Mouse (Mus musculus) CD4-positive, CD25-positive, alpha-beta regulatory T cell, adult 2 months (primary cell): ENCODE results near the gene Cdh4.

Experiments used
- DNase-seq: peaks from one replicate; pipeline ENCODE4 v3.0.0-alpha.2; 2012; ENCODE audit warnings: low read depth, low spot score

Cdh4 gene

DNA sequence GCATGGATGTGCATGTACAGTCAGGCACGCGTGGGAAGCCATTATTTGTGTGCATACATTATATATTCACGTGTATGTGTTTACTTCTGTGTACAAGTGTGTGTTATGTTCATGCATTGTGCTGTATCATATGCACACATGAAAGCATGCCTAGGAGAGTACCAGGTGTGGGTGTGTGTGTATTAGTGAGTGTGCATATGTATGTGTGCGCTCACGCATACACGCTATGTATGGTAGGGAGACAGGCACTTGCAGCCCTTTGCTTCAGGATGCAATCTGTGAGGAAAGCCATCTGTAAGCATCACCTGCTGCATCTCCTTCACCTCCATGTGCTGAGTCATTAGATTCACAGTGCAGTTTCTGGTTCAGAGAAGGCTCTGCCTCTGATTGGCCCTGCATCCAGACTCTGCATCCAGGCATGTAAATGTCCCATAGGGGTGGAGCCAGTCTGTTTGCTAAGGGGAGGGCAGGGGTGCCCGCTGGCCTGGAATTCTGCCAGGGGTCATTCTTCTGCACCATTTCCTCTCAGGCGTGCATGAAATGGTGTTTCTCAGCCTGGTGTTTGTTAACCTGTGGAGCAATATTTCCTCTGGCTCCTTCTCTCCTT lies 25.7 kb downstream of the Cdh4 start:
- no peak for DNase-seq

DNA sequence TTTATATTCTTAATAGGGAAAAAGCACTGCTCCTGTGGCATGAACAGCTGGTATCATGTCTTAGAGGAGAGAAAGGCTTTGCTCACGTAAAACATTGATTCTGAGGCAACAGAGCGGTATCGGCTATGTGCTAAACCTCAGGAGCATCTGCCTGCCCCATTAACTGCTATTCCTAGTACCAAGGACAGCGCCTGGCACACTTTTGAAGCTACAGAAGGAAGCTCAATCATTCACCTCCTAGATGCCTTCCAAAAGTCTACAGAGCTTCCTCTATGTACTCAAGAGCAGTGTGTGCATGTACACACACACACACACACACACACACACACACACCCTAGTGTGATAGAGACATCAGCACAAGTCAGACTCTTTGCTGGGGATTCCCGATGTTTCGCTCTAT lies 34.4 kb downstream of the Cdh4 start:
- DNase-seq, result no peak

DNA sequence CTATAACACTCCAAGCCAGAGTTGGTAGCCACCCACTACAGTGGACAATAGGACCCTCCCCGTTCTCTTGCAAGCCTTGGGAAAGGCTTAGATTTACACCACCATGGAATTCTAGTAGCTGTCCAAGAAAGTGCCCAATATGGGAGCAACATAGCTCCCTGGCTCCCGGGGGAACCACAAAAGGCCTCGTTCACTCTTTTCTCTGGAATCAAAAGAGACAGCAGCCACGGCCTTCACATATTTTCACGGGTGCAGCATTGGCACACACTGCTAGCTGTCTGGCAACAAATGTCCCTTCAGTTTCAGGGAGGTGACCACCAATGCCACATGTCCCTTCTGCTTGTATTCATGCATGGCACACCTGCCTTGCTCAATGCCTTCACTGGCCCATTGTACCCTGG lies 38.6 kb downstream of the Cdh4 start:
- DNase-seq, result no peak

DNA sequence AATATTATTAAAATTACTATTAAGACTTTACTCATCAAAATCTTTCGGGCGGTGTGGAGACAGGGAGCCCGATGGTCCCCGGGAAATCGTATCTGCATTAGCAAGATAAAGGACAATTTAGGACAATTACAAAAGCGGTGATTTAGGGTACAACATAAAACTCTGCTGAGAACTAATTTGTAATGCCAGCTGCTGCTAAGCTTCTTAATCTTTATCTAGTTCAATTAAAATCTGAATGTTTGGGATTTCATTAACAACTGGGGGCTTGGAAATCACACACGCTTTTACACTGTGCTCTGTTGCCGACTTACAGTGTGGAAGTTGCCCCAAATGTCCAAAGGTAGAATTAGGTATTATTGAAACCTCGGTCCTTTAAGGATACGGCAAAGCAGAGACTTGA lies 39.1 kb downstream of the Cdh4 start:
- DNase-seq, result no peak

DNA sequence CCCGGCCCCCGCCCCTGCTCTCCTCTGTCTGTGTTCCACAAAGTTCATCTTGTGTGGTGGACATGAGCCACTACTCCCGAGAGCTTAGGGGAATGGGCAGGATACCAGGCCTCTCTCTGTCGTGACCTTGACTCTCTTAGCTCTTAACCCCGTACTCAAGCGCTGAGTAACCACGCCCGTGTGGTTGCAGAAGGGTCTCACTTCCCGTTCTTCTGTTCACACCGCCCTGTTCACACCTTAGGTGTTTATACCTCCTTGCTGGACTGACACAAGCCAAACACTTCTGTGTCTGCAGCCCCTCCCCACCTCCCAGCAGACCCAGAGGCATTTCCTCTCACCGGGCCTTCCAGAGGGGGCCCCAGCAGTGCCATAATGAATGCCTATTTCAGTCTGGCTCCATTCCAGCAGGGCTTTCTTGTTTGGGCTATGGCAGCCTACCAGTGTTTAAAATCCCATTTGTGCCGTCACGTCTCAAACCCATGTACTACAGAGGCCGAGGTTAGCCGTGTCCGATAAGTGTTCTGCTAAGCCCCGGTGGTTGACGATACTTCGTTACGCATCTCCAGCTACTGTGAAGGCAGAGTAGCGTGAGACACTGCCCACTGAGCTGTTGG lies 46.4 kb downstream of the Cdh4 start:
- no peak for DNase-seq

DNA sequence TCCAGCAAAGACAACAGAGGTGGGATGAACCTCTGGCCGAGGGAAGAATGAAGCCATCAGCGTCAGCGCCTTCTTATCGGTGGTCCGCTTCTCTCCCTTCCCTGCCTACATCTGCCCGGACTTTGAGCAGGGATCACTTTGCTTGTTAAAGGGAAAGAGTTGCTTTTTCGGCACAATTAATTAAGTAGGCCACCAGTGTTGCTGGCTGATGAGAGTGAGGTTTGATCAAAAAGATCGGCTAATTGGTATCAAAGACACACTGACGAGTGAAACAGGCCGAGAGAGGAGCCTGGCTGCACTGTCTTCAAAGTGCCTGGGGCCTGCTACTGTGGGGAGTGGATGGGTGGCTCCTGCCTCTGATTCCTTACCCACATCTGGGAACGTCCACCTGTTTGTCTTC lies 49.7 kb downstream of the Cdh4 start:
- no peak for DNase-seq

DNA sequence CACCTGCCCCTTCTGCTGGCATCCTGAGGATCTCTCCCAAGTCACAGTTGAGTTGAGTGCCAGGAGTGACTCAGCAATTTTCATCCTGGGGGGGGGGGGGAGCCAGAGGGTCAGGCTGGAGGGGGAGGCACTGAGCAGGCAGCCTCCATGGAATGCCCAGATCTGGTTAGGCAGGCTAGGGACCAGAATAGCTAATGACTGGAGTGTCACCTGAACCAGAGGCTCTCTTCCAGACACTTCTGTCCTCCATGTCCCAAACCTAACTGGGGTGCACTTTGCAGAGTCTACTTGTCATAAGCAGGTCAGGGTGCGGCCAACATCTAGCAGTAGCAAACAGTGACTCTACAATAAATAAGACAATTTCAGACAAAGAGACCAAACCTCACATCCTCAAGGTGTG lies 52.0 kb downstream of the Cdh4 start:
- no peak for DNase-seq

DNA sequence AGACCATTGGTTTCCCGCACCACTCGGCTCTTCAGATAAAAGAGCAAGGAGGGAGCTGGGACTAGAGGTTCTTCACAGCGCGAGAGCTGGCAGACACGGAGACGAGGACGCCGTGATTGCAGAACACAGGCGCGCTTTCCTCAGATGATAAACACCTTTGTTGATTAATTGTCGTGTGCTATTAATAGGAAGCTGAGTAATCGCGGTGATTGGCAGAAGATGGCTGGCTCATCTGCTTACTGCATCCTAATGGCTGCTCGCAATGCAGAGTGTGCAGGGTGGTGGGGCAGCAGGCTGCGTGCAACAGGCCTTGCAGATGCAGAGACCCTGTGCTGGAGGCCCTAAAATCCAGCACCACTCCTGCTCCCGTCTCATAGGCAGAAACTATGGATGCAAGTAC lies 68.2 kb downstream of the Cdh4 start:
- no peak for DNase-seq

DNA sequence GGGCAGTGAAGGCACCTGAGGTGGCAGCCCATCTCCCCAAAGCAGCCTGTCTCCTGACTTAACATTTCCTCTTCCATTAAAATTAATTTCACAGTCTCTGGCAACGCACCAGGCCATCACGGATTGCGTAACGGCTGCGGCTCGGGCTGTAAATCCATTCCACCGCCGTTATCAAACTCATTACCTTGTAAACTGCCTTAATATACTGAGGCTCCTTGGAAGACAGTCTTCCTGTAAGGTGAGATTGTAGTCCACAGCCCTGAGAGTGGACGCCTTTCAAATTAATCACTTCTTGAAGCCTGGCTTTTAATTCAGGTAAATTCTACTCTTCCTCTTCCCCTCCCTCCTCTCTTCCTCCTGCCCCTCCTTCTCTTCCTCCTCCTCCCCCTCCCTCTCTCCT lies 74.3 kb downstream of the Cdh4 start:
- no peak for DNase-seq

DNA sequence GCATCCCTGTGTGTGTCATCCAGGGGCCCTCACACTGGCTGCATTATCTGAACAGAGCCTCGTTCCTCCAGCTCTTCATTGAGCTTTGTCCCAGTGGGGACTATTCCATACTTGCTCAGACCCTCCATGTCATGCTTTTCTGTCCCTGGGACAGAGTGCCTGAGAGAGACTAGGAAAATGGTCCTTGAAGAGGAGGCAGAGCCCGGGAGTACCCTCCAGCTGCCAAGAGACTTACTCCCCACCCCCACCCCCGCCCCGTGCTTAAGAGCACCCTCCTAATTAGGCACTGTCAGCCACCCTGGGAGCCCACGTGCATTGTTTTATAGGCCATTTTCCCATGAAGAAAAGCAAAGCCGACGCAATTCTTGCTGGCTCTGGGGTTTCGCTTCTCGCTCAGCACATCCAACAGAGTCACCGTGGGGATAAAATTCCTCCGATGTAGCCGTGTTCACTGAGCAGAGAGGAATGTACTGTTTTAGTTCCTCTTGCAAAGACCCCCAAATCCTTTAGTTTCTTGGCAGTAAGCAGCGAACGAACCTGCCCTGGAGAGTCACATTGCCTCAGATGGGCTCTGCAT lies 76.3 kb downstream of the Cdh4 start:
- DNase-seq, result no peak

DNA sequence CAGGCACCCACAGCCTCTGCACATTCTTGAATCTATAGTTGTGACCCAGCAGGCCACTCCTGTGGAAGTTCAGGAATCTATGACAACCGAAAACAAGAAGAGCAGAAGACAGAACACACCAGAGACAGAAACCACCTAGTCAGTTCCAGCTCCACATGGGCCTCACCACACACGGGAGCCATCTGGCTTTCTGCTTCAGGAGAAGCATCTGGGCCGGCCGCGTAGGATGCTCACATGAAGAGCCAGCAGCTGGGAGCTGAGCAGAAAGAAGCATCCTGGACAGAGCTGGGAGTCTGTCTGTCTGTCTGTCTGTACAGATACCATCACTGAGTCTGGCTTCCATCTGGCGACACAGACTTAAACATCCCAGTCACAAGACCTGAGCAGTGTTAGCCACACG lies 76.9 kb downstream of the Cdh4 start:
- DNase-seq, result no peak

DNA sequence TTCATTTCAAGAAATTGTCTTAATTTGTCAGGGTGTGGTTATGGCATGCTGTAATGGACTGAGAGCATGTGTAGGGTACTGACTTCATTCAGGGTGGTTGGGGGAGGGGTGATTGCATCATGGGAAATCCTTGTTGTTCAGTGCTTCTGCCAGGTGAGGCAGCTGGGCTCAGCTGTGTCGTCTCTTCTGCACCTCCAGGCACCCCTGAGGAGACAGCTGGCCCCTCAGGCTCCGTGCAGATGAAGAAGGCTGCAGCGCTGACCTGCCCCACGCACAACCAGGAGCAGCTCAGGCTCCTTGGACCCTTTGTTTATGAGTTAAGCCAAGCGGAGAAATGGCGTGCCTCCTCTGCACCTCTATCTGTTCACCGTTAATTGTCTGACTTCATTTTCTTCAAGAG lies 77.7 kb downstream of the Cdh4 start:
- no peak for DNase-seq

DNA sequence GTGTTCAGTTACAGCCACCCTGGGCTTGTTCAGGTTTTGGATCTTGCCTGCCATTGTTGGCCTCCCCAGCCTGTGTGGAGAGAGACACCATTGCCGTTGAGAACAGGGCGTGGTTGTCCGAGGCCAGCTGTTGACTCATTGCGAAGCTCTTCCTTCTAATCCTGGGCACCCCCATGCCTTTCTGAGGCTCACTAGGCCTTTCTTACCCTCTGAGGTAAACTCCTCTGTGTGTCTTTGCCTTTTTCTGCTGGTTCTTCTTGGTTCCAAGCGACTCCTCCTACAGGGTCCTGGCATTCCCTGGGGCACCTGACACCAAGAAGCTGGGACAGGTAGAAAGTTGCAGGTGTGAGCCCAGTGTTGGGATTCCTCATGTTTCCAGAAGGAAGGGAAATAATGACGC lies 78.7 kb downstream of the Cdh4 start:
- no peak for DNase-seq

DNA sequence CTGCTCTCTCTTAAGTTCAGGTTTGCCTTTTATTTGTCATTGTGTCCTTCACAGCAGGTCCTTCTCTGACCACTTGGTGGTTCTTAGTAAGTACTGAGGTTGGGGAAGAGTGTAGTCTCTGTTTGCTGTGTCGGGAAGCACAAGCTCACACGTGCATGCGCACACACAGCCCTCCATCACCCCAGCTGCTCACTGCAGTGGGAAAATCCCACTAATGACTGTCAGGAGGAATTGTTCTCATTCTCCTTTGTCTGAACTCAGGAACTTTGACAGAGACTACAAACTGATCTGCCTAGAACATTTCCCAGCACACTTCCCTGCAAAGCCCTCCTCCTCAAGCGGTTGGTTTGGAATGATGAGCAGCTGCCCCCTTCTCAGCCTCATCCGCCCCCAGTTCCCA lies 79.2 kb downstream of the Cdh4 start:
- no peak for DNase-seq

DNA sequence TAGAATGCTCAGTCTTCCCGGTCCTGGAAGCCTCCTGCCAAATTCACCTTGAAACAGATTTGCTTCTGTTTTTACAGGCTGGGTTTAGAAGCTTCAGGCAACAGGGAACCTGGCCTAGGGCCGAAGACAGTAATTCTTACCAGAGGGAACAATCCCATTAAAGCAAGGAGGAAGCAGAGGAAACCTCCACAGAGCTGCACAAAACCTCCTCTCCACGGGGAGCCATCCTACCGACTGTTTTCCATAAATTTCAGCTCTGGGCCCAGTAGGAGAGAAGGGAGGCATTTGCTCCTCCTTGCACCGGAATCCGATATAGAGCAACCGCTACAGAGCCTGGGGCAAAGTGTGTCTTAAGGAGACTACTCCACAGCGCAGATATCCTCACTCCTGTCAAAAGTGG lies 79.9 kb downstream of the Cdh4 start:
- no peak for DNase-seq

DNA sequence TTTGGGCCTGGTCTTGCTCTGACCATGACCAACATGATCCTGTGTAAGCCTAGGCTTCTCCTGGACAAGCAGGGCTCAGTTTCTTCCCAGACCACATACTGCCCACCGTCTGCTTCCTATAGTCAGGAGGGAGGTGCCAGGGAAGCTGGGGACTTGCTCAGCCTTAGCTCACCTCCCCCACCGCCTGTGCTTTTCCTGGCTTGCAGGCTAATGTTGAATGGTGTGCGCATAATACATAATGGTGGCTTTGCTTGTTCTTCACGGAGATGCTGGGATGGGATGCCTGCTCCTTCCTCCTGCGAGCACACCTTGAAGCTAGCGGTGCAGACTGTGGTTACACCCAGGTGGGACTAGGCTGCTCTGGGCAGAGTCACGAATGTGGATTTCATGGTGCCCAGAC lies 84.7 kb downstream of the Cdh4 start:
- DNase-seq, result no peak

DNA sequence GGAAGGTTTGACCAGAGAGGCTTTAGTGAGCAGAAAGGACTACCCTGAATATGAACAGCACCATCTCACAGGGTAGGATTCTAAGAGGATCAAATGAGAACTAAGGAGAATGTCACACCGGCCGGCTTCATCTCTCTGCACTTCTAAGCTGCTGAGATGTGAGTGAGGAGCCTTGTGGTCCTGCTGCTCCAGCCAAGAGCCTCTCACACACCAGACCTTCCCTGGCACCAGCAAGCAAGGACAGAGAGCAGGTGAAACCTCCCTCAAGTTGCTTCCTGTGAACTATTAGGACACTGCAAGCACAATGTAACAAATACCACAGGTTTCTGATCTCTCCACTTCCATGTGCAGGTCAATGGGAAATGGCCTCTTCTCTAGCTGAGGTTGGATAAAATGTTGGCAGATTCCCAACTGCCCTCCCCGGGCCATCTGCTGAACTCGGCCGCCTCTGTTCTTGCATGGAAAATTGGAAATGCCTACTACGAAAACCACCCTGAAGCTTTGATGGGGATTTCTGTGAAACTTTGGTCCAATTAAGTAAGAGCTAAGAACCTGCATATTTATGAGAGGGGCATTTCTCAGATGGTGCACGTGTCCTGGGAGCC lies 88.3 kb downstream of the Cdh4 start:
- DNase-seq, result no peak

DNA sequence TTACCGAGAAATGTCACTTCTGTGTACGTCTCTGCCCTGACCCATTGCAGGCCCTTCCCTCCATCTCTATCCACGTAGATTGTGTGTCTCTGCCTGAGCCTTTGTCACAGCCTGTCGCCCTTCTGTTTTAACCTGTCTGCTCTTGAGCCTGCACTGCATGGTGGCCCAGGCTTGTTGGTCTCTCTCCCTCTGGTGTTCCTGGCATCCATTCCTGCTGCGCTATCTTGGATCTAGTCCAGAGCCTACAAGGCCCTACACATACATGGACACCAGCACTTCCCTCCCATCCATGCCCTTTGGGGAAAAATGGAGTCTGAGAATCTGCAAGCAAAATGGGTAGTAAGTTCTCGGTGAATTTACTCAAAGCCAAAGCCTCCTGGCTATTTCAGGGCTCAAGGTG lies 91.0 kb downstream of the Cdh4 start:
- DNase-seq, result no peak

DNA sequence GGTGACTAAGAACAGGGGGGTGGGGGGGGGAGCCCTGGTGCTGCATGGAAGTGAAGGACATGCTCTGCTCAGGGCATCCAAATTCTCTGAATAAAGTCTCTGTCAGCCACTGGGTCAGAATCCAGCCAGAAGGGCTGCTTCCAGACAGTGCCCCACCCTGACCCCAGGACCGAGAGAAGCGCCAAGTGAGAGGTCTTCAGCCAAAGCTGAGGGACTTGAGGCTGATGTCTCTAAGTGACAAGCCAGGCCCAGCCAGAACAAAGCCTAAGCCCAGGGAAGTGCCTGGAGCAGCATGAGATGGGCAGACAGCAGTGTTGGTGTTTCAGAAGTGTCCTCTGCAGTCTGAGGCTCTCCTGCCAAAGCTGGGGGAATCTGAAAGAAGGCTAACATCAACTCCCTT lies 91.7 kb downstream of the Cdh4 start:
- DNase-seq, result no peak

DNA sequence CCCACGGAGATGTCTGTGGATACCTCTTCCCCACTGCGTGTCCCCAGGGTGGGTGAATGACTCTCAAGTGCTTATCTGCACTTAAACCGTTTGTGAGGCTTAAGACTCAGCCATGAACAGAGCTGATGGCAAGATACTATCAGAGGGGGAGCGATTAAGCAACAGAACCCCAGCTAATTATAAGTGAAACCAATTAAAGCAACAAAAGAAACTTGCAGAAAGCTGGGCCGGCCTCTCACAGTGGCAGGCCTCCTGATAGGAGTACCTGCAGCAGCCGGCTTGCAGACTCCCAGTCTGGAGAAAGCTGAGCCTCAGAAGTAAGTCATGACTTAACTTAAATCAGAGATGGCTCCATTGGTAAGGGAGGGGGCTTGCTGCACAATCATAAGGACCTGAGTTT lies 93.0 kb downstream of the Cdh4 start:
- DNase-seq, result no peak

DNA sequence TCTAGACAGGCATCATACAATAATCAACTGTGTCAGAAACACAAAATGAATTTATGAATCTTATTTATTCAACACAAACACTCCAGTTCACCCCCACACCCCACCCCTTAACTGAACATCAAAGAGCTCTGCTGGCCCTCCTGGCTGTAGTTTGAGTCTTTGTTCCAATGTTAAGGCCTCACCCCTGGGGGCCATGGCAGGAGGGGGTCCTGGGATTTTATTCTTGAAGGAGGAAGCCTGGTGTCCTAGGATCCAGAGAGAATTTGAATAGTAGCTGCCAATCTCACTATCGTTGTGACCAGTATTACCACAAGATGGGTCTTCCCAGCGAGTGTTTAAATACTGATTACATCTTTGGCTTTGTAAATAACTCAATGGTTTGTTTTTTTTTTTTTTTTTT lies 94.5 kb downstream of the Cdh4 start:
- no peak for DNase-seq

DNA sequence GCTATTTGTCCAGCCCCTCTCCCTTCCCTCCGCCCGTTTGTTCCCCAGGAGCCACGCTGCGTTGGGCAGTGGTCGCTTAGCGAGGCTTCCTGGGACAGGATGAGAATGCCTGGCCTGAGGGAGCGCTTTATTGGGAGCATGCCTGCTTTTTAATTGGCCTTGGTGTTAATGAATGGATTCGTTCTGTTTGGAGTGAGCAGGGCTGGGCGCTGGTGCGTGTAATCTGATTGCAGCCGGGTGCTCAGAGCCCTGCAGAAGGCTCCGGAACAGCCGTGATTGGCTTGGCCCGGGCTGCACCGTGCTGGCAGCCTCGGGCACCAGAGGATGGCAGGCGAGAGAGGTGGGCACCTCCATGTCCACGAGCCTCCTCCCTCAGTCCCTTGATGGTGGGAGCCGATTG lies 95.2 kb downstream of the Cdh4 start:
- DNase-seq, result no peak

DNA sequence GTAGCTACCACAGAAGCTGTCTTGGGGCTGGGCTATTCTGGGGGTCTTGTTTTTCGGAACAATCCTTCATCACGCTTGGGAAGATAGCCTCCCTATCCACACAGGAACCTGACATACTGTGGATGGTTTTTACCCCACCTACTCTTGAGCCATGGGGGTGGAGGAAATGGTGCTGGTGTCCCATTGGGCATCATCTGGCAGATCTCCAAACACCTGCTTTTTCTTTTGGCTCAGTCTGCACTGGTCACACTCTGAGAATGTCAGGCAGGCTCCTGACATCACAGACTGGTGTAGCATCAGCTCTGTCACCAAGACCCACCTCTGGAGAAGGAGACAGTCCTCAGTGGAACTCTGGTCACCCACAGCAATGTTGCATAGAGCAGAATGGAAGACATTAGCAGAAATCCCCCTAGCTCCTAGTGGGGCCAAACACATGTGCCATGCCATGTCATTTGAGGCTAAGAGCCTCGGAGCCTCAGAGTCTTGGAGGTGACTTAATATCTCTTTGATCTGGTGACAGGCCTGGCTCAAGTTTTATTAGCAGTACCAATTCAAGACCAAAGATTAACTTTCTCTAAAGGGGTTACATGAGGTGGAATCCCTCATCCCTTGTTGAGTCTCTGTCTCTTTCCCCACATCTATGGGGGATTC lies 95.7 kb downstream of the Cdh4 start:
- DNase-seq, result no peak
